Mouse (Mus musculus) thymus, adult 2 months (tissue): ENCODE measurements around the gene Phldb1. TPM values are rescaled to one million over a fixed set of nuclear protein-coding genes. Genes with fewer than 3 reads are reported as not detected.
"Not testable (repeated sequence)": the region's sequence is repeated elsewhere in the genome, so short reads cannot be mapped to it uniquely, and the experiment has no call there.

Source experiments
- DNase-seq: peaks from one replicate; pipeline ENCODE4 v3.0.0; 2021
- H3K27ac ChIP-seq: fragments of 200-500 bp; 2 replicates; pipeline ENCODE4 v1.5.1; 2012; ENCODE audit warnings: low read length, control low read depth; ENCODE audit not compliant: control insufficient read depth, insufficient read depth
- H3K27me3 ChIP-seq: fragments of 200-500 bp; 2 replicates; pipeline ENCODE4 v1.6.1; 2012; ENCODE audit warnings: mild to moderate bottlenecking, low read length, moderate library complexity, mixed read lengths; ENCODE audit not compliant: control insufficient read depth, insufficient read depth
- H3K36me3 ChIP-seq: fragments of 200-500 bp; 2 replicates; pipeline ENCODE4 v1.6.1; 2012; ENCODE audit warnings: mild to moderate bottlenecking, low read length, moderate library complexity; ENCODE audit not compliant: control insufficient read depth, insufficient read depth
- H3K4me1 ChIP-seq: fragments of 200-500 bp; replicated peaks from 2 replicates; pipeline ENCODE4 v1.6.1; 2012; ENCODE audit warnings: low read length; ENCODE audit not compliant: control insufficient read depth, insufficient read depth
- H3K4me3 ChIP-seq: fragments of 200-500 bp; 2 replicates; pipeline ENCODE4 v1.5.1; 2012; ENCODE audit warnings: mild to moderate bottlenecking, low read length, control low read depth, moderate library complexity; ENCODE audit not compliant: control insufficient read depth, insufficient read depth
- CTCF ChIP-seq: fragments of 200-500 bp; IDR thresholded peaks from 2 replicates; pipeline ENCODE4 v1.5.1; 2012; ENCODE audit warnings: mild to moderate bottlenecking, control low read depth, low read length, moderate library complexity, borderline replicate concordance; ENCODE audit not compliant: control insufficient read depth, poor library complexity, insufficient read depth; ENCODE audit errors: extremely low read depth
- POLR2A ChIP-seq: fragments of 200-500 bp; IDR thresholded peaks from 2 replicates; pipeline ENCODE4 v1.6.1; 2012; ENCODE audit warnings: mild to moderate bottlenecking, low read length, control low read depth, moderate library complexity; ENCODE audit not compliant: control insufficient read depth, poor library complexity, insufficient read depth; ENCODE audit errors: extremely low read depth
- WGBS: fragments of 180-500 bp; shearing (Covaris S2); methylation state at CpG from one replicate; pipeline ENCODE4 v1.1.7; 2018; 5-methylcytosine and 5-hydroxymethylcytosine counted together
- polyA plus RNA-seq: library from polyadenylated mRNA; depleted of rRNA; stranded (reverse); fragments of >200 nt; gene quantifications from 2 replicates; pipeline ENCODE4 v1.2.3, GENCODE M21; 2012

Phldb1 gene
- polyA plus RNA-seq, 1 experiment, result 27.3 TPM

DNA sequence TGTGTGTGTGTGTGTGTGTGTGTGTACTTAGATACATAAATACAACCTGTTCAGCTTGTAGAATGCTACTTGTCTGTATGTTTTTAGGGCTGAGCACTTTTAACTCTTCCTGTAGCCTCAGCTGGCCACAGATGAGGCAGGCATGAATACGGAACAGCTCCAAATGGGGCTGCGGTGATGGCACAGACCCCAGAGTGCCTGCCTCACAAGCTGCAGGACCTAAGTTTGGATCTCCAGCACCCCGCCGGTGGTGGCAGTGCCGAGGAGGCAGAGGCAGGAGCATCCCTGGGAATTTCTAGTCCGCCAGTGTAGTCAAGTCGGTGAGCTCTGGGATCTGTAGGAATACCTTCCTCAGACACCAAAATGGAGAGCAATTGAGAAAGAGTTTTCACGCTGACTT lies 88.0 kb downstream of the Phldb1 start:
- TF ChIP-seq POLR2A (no peak), CTCF (no peak)
- Histone ChIP-seq H3K36me3 (no peaks in the 10 kb centered on the region), H3K4me1 (peaks cover 49% of the 10 kb centered on the region), H3K4me3 (no peak overlapping the region), H3K27ac (no peak overlapping the region), H3K27me3 (no peaks in the 10 kb centered on the region)
- DNase-seq, result no peak
- WGBS, result 64% methylated on average over 8 of the region's 8 CpGs

DNA sequence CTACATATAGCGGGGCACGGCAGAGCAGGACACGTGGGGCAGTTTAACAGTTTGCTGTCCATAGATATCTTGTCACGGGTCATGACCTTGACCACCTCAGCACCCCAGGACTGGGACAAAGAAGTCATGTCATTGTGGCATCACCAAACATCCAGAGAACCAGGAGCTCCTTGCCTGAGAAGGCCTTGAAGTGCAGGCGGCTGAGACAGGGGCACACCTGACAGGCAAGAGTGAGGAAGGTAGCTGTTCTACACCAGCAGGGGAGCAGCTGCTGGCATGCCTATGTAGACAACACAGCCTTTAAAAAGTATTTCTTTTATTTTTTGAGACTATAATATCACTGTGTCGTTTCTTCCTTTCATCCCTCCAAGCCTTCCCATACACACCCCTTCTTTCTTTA lies 88.6 kb downstream of the Phldb1 start:
- peak; percentile 22 for DNase-seq
- 8% methylated on average over 6 of the region's 6 CpGs for WGBS
- Histone ChIP-seq H3K4me3 (peak overlapping the region; percentile 20), H3K27me3 (no peaks in the 10 kb centered on the region), H3K4me1 (peaks cover 49% of the 10 kb centered on the region), H3K36me3 (no peaks in the 10 kb centered on the region), H3K27ac (peak overlapping the region; percentile 64)
- TF ChIP-seq CTCF, result no peak
- no peak for TF ChIP-seq POLR2A

DNA sequence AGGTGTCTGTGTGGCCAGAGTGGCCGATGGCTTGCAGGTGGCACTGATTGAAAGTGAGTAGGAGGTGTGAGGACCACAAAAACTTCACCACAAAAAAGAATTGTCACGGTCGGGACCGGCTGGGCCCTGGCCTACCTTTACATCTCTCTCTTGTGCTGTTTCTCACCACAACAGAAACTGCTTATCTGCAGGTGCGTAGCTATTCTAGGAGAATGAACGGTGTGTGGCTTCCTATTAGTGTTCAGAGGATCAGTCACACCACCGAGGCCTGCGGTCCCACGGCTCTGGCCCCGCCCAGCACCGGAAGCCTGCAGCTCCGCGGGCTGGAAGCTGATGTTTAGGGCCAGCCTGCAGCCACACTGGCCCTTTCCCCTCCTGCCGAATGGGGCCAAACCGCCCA lies 89.1 kb downstream of the Phldb1 start:
- no peaks in the 10 kb centered on the region for H3K27me3 ChIP-seq
- H3K36me3 ChIP-seq, result no peaks in the 10 kb centered on the region
- DNase-seq, result peak; percentile 79
- H3K4me3 ChIP-seq, result peak overlapping the region; percentile 20
- peak overlapping the region; percentile 64 for H3K27ac ChIP-seq
- WGBS, result 2% methylated on average over 15 of the region's 15 CpGs
- no peak for TF ChIP-seq POLR2A
- no peak for TF ChIP-seq CTCF
- peaks cover 49% of the 10 kb centered on the region for H3K4me1 ChIP-seq

GRCm38 (mm10) chr9:44645481-44645880 lies 89.5 kb downstream of the Phldb1 start:
- H3K27ac ChIP-seq, result peak overlapping the region; percentile 14; the same call in 1 of the 2 replicates
- DNase-seq, result no peak
- H3K4me3 ChIP-seq, result no peak overlapping the region
- no peaks in the 10 kb centered on the region for H3K36me3 ChIP-seq
- whole genome bisulfite sequencing, result 16% methylated on average over 5 of the region's 5 CpGs
- peaks cover 49% of the 10 kb centered on the region for H3K4me1 ChIP-seq
- H3K27me3 ChIP-seq, result no peaks in the 10 kb centered on the region
- TF ChIP-seq CTCF (no peak), POLR2A (no peak)

GRCm38 (mm10) chr9:44644186-44644585 lies 90.8 kb downstream of the Phldb1 start:
- WGBS, result 98% methylated on average over 2 of the region's 2 CpGs
- DNase-seq, result no peak
- Histone ChIP-seq H3K27ac (no peak overlapping the region), H3K36me3 (peaks cover 5% of the 10 kb centered on the region; the same call in 1 of the 2 replicates), H3K4me3 (no peak overlapping the region), H3K27me3 (no peaks in the 10 kb centered on the region), H3K4me1 (peaks cover 38% of the 10 kb centered on the region)
- TF ChIP-seq POLR2A (no peak), CTCF (no peak)

DNA sequence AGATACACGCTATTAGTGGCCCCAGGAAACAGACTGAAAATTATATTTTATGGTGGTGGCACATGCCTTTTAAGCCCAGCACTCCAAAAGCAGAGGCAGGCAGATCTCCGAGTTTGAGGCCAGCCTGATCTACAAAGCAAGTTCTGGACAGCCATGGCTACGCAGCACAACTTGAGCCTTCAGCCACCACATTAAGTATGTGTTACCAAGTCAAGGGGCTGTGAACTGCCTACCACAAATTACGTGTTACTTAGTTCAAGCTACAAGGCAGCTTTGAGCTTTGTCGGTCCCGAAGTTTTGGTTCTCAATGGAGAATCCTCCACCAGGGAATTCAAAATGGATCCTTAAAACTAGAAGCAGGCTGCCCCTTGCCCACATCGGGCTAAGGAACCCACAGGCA lies 91.9 kb downstream of the Phldb1 start:
- Histone ChIP-seq H3K4me1 (peaks cover 32% of the 10 kb centered on the region), H3K27ac (no peak overlapping the region), H3K36me3 (peaks cover 16% of the 10 kb centered on the region), H3K27me3 (no peaks in the 10 kb centered on the region), H3K4me3 (no peak overlapping the region)
- DNase-seq, result no peak
- WGBS, result 86% methylated on average over 7 of the region's 7 CpGs
- TF ChIP-seq CTCF, result no peak
- no peak for TF ChIP-seq POLR2A

- Histone ChIP-seq H3K4me3 (no peak overlapping the region), H3K27me3 (no peaks in the 10 kb centered on the region), H3K36me3 (peaks cover 31% of the 10 kb centered on the region), H3K4me1 (peaks cover 19% of the 10 kb centered on the region), H3K27ac (no peak overlapping the region)
- TF ChIP-seq CTCF (no peak), POLR2A (no peak)
- WGBS, result 94% methylated on average over 2 of the region's 2 CpGs
- no peak for DNase-seq
These were observed 93.4 kb downstream of the Phldb1 start for GRCm38 (mm10) chr9:44641616-44642015.

DNA sequence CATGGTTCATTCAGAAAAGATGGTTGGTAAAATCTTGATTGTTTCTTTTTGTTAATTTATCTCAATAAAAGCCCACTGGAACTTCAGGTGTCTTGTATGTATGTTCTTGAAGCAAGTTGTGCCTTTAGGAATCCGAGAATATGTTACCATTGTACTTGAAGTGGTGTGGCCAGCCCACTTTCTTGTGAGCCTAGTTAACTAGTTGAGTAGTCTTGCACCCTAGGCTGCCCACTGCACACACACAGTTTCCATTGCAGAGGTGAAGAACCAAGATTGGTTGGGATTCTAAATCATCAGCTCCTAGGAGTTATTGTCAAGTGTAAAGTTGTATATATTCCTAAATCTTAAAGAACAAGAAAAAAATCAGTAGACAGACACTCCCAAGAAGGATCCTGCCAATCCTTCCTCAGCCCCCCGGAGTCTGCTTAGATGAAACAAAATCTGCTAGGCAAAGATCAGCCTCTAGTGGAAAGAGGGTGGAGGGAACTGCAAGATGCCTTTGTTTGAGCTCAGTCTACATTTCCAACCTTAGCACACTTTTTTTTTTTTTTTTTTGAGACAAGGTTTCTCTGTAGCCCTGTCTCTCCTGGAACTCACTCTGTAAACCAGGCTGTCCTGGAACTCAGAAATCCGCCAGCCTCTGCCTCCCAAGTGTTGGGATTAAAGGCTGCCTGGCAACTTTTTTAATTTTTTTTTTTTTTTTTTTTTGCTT lies 94.2 kb downstream of the Phldb1 start:
- Histone ChIP-seq H3K4me1 (peaks cover 12% of the 10 kb centered on the region), H3K4me3 (no peak overlapping the region), H3K36me3 (peaks cover 39% of the 10 kb centered on the region), H3K27me3 (no peaks in the 10 kb centered on the region), H3K27ac (no peak overlapping the region)
- no peak for DNase-seq
- 94% methylated on average over 3 of the region's 3 CpGs for WGBS
- TF ChIP-seq CTCF (no peak), POLR2A (no peak)

DNA sequence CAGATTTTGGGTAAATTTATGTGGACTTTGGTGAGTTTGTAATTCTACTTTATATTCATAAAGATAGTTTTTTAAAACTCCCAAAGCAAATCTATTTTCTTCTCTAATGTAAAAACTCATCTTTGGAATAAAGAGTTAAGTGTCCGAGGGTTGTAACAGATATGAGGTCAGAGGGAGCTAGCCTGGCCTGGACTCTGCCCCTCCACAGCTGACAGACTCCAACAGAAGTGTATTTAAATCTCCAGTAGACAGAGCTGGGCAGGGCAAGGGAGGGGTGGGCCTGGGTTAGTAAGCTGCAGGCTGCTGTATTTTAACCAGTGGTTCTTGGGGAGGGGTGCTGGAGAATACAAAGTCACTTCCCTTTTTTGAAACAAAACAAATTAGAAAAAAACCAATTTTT lies 95.0 kb downstream of the Phldb1 start:
- not testable (repeated sequence) for H3K4me3 ChIP-seq, DNase-seq

DNA sequence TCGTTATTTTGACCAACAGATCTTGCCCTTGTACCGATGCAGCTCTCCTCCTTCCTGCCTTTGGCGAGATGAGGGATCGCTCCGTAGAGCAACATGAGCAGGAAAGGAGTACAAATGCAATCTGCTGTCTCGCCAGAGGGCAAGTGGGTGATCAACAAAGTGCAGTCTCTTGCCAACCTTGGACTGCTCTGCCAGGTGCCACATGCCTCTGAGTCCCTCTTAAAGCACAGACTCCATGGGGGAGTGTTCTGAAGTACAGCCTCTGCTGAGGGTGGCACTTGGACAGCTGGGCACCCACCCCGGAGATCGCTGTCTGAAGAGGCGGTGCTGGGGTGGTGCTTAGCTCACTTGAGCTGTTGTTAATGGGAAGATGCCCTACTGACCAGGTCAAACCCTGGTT lies 96.3 kb downstream of the Phldb1 start:
- 81% methylated on average over 9 of the region's 9 CpGs for WGBS
- H3K36me3 ChIP-seq, result peaks cover 60% of the 10 kb centered on the region
- not testable (repeated sequence) for H3K27ac ChIP-seq, H3K4me1 ChIP-seq, H3K4me3 ChIP-seq, DNase-seq, H3K27me3 ChIP-seq

More for the DNA sequence above, 95.0 kb downstream of the Phldb1 start:
- H3K36me3 ChIP-seq, result peaks cover 47% of the 10 kb centered on the region
- not testable (repeated sequence) for H3K27ac ChIP-seq, H3K27me3 ChIP-seq, H3K4me1 ChIP-seq
- 73% methylated on average over 1 of the region's 1 CpGs for WGBS
